In genomic region chr6:5752128-5752527, GRCm38 (mm10) we compare ENCODE assay signal across 8 mouse cellular contexts. TPM values are rescaled to one million over a fixed set of nuclear protein-coding genes. Genes with fewer than 3 reads are reported as not detected.
A peak's percentile ranks its signal among the peaks of the same experiment; 100 is the strongest.
DNase-seq lines count a peak whose midpoint lies in the region; ATAC-seq and TF ChIP-seq lines count a peak whose summit lies in the region.

No protein-coding gene starts in this region.

- H3K9ac ChIP-seq in neural tube, embryonic 13.5 days: no peak overlapping the region
- no peak overlapping the region for H3K9ac ChIP-seq in neural tube, embryonic 15.5 days (replicated peaks)

- H3K27me3 ChIP-seq in neural tube, embryonic 13.5 days: no peaks in the 10 kb centered on the region
- no peaks in the 10 kb centered on the region for H3K27me3 ChIP-seq in neural tube, embryonic 15.5 days (replicated peaks)

- DNase-seq in gastrocnemius, postnatal 14 days: peak; percentile 4
- DNase-seq in gastrocnemius, postnatal 25 days: no peak
- peak; percentile 36 to 48 for DNase-seq in left cerebral cortex, adult 2 months (ENCODE audit: extremely low spot score in 1 of 2, low spot score in 2 of 2)
- DNase-seq in thymus, adult 18-20 months: no peak
- DNase-seq in embryo, embryonic 11 days: no peak
- DNase-seq in ovary, adult 18-20 months (ENCODE audit: low spot score): no peak

- H3K4me2 ChIP-seq in neural tube, embryonic 13.5 days: 0 out of 2 replicates have a peak overlapping the region, but pooled peaks have one; percentile 13
- H3K4me2 ChIP-seq in neural tube, embryonic 15.5 days: no peak overlapping the region

- H3K36me3 ChIP-seq in neural tube, embryonic 13.5 days: no peaks in the 10 kb centered on the region
- no peaks in the 10 kb centered on the region for H3K36me3 ChIP-seq in neural tube, embryonic 15.5 days

- H3K4me1 ChIP-seq in neural tube, embryonic 13.5 days (replicated peaks): peaks cover 18% of the 10 kb centered on the region; the same call in 1 of the 2 replicates
- H3K4me1 ChIP-seq in neural tube, embryonic 15.5 days: no peaks in the 10 kb centered on the region

- peak; percentile 42; the same call in 1 of the 2 replicates for ATAC-seq in neural tube, embryonic 13.5 days (ENCODE audit: low read depth)
- no peak for ATAC-seq in neural tube, embryonic 15.5 days (ENCODE audit: low FRiP score)

- no peak overlapping the region for H3K4me3 ChIP-seq in neural tube, embryonic 13.5 days
- no peak overlapping the region for H3K4me3 ChIP-seq in neural tube, embryonic 15.5 days (replicated peaks)
- H3K4me3 ChIP-seq in left cerebral cortex, adult 2 months: peak overlapping the region; percentile 14; the same call in 1 of the 2 replicates

- no peak for TF ChIP-seq CTCF in left cerebral cortex, adult 2 months (IDR thresholded peaks at IDR 0.05)

- 63% methylated on average over 16 of the region's 16 CpGs for WGBS in neural tube, embryonic 13.5 days
- WGBS in neural tube, embryonic 15.5 days: 59% methylated on average over 16 of the region's 16 CpGs

- intact Hi-C loops in gastrocnemius, postnatal 14 days (cut with DNase I; ENCODE audit: low total_unique reads): no loop called here
- intact Hi-C loops in left cerebral cortex, adult 2 months (cut with DNase I): no loop called here

- no peak overlapping the region for H3K27ac ChIP-seq in neural tube, embryonic 13.5 days (replicated peaks)
- no peak overlapping the region for H3K27ac ChIP-seq in neural tube, embryonic 15.5 days (replicated peaks)
- no peak overlapping the region for H3K27ac ChIP-seq in left cerebral cortex, adult 2 months

- no peaks in the 10 kb centered on the region for H3K9me3 ChIP-seq in neural tube, embryonic 13.5 days
- no peaks in the 10 kb centered on the region for H3K9me3 ChIP-seq in neural tube, embryonic 15.5 days (replicated peaks)

RNA-seq across cellular contexts. Expression of gene Dync1i1, which starts 26.7 kb away (rescaled TPM):
- total RNA-seq in gastrocnemius, postnatal 14 days (2021): under 1 TPM; 0.60 to 0.72 TPM
- total RNA-seq in gastrocnemius, postnatal 25 days (2021): under 1 TPM; 0.10 to 0.13 TPM
- 23.3 and 27.6 TPM in 2 replicates for polyA plus RNA-seq in neural tube, embryonic 13.5 days (2015; fragmentation: Nextera tagmentation; extraction: Ambion mirVana)
- 42.9 and 46.2 TPM in 2 replicates for polyA plus RNA-seq in neural tube, embryonic 15.5 days (2015; fragmentation: Nextera tagmentation; extraction: Ambion mirVana)
- 100 to 1,000 TPM; 125 to 137 TPM for total RNA-seq in left cerebral cortex, adult 2 months (2021)

Comparison
In these comparisons a context has a peak if more than half of its experiments do, and no peak if none do; other contexts are left out.
1. DNase-seq: peak in gastrocnemius, postnatal 14 days (single experiment) and left cerebral cortex, adult 2 months (2 of 2); none in gastrocnemius, postnatal 25 days (single experiment), thymus, adult 18-20 months (0 of 2), embryo, embryonic 11 days (single experiment) and ovary, adult 18-20 months (single experiment).
2. RNA of gene Dync1i1, which starts 26.7 kb away (total RNA-seq): 125 to 137 TPM in left cerebral cortex, adult 2 months; 0.60 to 0.72 TPM in gastrocnemius, postnatal 14 days and 0.10 to 0.13 TPM in gastrocnemius, postnatal 25 days; every median in the first group is over 10 times any median in the second.